8 mouse cellular contexts compared by ENCODE assay signal in the genomic region with DNA sequence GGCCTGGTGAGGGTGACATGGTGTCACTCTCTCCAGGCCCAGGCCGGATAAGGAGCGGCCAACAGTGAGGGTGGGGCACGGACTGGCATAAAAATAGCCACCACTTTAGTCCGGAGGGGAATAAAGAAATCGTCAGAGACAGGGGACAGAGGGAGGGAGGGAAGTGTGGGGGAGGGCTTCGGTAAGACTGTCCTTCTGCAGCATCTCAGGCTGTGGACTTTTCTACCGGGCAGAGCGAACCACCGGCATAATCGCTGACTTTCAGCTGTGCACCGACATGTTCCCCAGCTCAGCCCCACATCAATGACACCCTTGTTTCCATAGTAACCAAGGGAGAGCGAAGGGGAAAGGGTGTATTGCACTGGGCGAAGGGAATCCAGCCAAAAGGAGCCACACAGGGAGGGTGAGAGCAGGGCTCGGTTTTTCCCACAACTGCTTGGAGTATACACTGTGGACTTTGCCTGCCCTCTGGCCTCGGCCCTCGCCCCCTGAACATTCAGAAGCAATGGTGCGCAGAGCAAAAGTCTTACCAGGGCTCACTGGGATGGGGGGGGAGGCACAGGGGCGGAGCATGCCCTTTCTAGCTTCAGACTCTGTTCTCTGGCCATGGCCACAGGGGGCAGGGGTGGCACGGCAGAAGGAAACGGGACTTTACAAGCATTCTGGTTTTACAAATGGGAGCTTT. TPM values are rescaled to one million over a fixed set of nuclear protein-coding genes. Genes with fewer than 3 reads are reported as not detected.
DNase-seq lines count a peak whose midpoint lies in the region; ATAC-seq lines count a peak whose summit lies in the region.

No protein-coding gene starts in this region.

- peaks cover 69% of the 10 kb centered on the region for H3K4me1 ChIP-seq in intestine, embryonic 15.5 days (replicated peaks)
- H3K4me1 ChIP-seq in liver, embryonic 16.5 days (ENCODE audit: control insufficient read depth, low read depth, low read length): peaks cover 60% of the 10 kb centered on the region

- peak overlapping the region; percentile 9; the same call in 1 of the 2 replicates for H3K4me3 ChIP-seq in intestine, embryonic 15.5 days (replicated peaks)
- peak overlapping the region; percentile 23 for H3K4me3 ChIP-seq in liver, embryonic 16.5 days (ENCODE audit: low read depth, low read length)

- H3K36me3 ChIP-seq in intestine, embryonic 15.5 days: no peaks in the 10 kb centered on the region
- no peaks in the 10 kb centered on the region for H3K36me3 ChIP-seq in liver, embryonic 16.5 days (ENCODE audit: control insufficient read depth, insufficient read depth)

- peak; percentile 70 for DNase-seq in left cerebral cortex, postnatal 4 days
- DNase-seq in left cerebral cortex, adult 8-10 months (ENCODE audit: low spot score in 2 of 2): no peak
- DNase-seq in cerebellum, postnatal 14 days: peak; percentile 65 to 69
- DNase-seq in heart, adult 11 months: peak; percentile 98
- peak; percentile 75 to 76 for DNase-seq in natural killer cell, adult 2 months (ENCODE audit: low spot score in 2 of 2)
- peak; percentile 66 to 70 for DNase-seq in thymus, postnatal 10 days (ENCODE audit: low spot score in 2 of 2)

- 0 out of 2 replicates have a peak overlapping the region, but pooled peaks have one; percentile 1 for H3K9ac ChIP-seq in intestine, embryonic 15.5 days
- H3K9ac ChIP-seq in liver, embryonic 16.5 days (ENCODE audit: low read depth, low read length): peak overlapping the region; percentile 35

- no peaks in the 10 kb centered on the region for H3K27me3 ChIP-seq in intestine, embryonic 15.5 days (replicated peaks)
- peaks cover 13% of the 10 kb centered on the region for H3K27me3 ChIP-seq in liver, embryonic 16.5 days (ENCODE audit: control insufficient read depth, insufficient read depth, low read depth, low read length)

- 7% methylated on average over 20 of the region's 20 CpGs for WGBS in intestine, embryonic 15.5 days
- 1% methylated on average over 20 of the region's 20 CpGs for WGBS in liver, embryonic 16.5 days (ENCODE audit: insufficient replicate concordance)

- peak overlapping the region; percentile 57 for H3K4me2 ChIP-seq in intestine, embryonic 15.5 days (replicated peaks)
- peak overlapping the region; percentile 67 for H3K4me2 ChIP-seq in liver, embryonic 16.5 days (ENCODE audit: low read depth, low read length)

- H3K9me3 ChIP-seq in intestine, embryonic 15.5 days: no peaks in the 10 kb centered on the region
- no peaks in the 10 kb centered on the region for H3K9me3 ChIP-seq in liver, embryonic 16.5 days (replicated peaks; ENCODE audit: control insufficient read depth, low read length)

- peak; percentile 16 for ATAC-seq in intestine, embryonic 15.5 days
- peak; percentile 44 for ATAC-seq in liver, embryonic 16.5 days (ENCODE audit: low read depth)

- intact Hi-C loops in left cerebral cortex, postnatal 4 days (cut with DNase I): no loop called here

- H3K27ac ChIP-seq in intestine, embryonic 15.5 days: 0 out of 2 replicates have a peak overlapping the region, but pooled peaks have one; percentile 7
- peak overlapping the region; percentile 19; the same call in 1 of the 2 replicates for H3K27ac ChIP-seq in liver, embryonic 16.5 days (ENCODE audit: low read length)

RNA-seq across cellular contexts. Expression of gene Trim8, which starts 27.2 kb away (rescaled TPM):
- 100 to 1,000 TPM; 113 to 119 TPM for total RNA-seq in left cerebral cortex, postnatal 4 days (2021)
- total RNA-seq in left cerebral cortex, adult 8-10 months (2022): 100 to 1,000 TPM; 103 to 108 (median 104) TPM
- 16.4 and 17.3 TPM in 2 replicates for polyA plus RNA-seq in intestine, embryonic 15.5 days (2015; fragmentation: Nextera tagmentation; extraction: Ambion mirVana)
- 7.7 and 10.5 TPM in 2 replicates for polyA plus RNA-seq in liver, embryonic 16.5 days (2015; fragmentation: Nextera tagmentation; extraction: Ambion mirVana)

RNA-seq across cellular contexts. Expression of gene Arl3, which starts 44.3 kb away (rescaled TPM):
- total RNA-seq in left cerebral cortex, postnatal 4 days (2021): 100 to 1,000 TPM; 102 to 107 TPM
- 100 to 1,000 TPM in 3 of 4 experiments, 10 to 100 TPM in 1; 94.2 to 133 (median 116) TPM for total RNA-seq in left cerebral cortex, adult 8-10 months (2022)
- 69.9 and 72.4 TPM in 2 replicates for polyA plus RNA-seq in intestine, embryonic 15.5 days (2015; fragmentation: Nextera tagmentation; extraction: Ambion mirVana)
- 23.6 and 27.1 TPM in 2 replicates for polyA plus RNA-seq in liver, embryonic 16.5 days (2015; fragmentation: Nextera tagmentation; extraction: Ambion mirVana)

RNA-seq across cellular contexts. Expression of gene Sfxn2, which starts 44.5 kb away (rescaled TPM):
- 10 to 100 TPM; 12.6 to 13.7 TPM for total RNA-seq in left cerebral cortex, postnatal 4 days (2021)
- total RNA-seq in left cerebral cortex, adult 8-10 months (2022): 1 to 10 TPM; 4.3 to 5.6 (median 4.8) TPM
- polyA plus RNA-seq in intestine, embryonic 15.5 days (2015; fragmentation: Nextera tagmentation; extraction: Ambion mirVana): 18.2 and 20.5 TPM in 2 replicates
- 33.4 and 37.6 TPM in 2 replicates for polyA plus RNA-seq in liver, embryonic 16.5 days (2015; fragmentation: Nextera tagmentation; extraction: Ambion mirVana)

Comparison
In these comparisons a context has a peak if more than half of its experiments do, and no peak if none do; other contexts are left out.
1. DNase-seq: peak in left cerebral cortex, postnatal 4 days (single experiment), cerebellum, postnatal 14 days (2 of 2), heart, adult 11 months (single experiment), natural killer cell, adult 2 months (2 of 2) and thymus, postnatal 10 days (2 of 2); none in left cerebral cortex, adult 8-10 months (0 of 2).